Mouse (Mus musculus) neural tube, embryonic 11.5 days (tissue): Measurements from ENCODE around the gene Dnajc21. TPM values are rescaled to one million over a fixed set of nuclear protein-coding genes. Genes with fewer than 3 reads are reported as not detected.
"Not testable (repeated sequence)": the region's sequence is repeated elsewhere in the genome, so short reads cannot be mapped to it uniquely, and the experiment has no call there.

Source experiments
- ATAC-seq: fragments of 200-750 bp; cut with Nextera tagmentation; 2 replicates; pipeline ENCODE4 v1.8.0; 2017; ENCODE audit warnings: moderate number of reproducible peaks, mild to moderate bottlenecking, moderate TSS enrichment, moderate library complexity; ENCODE audit not compliant: insufficient read depth, low FRiP score, low TSS enrichment
- DNase-seq: peaks from one replicate; pipeline ENCODE4 v3.0.0-alpha.2; 2015; ENCODE audit warnings: low spot score
- H3K27ac ChIP-seq: fragments of 300-500 bp; sonication (generic); 2 replicates; pipeline ENCODE4 v1.5.1; 2014; ENCODE audit warnings: low read depth, mild to moderate bottlenecking, low read length
- H3K27me3 ChIP-seq: fragments of 300-500 bp; sonication (generic); 2 replicates; pipeline ENCODE4 v1.6.1; 2014; ENCODE audit warnings: mild to moderate bottlenecking, low read length, mixed read lengths; ENCODE audit not compliant: control insufficient read depth, insufficient read depth
- H3K36me3 ChIP-seq: fragments of 300-500 bp; sonication (generic); 2 replicates; pipeline ENCODE4 v1.6.1; 2014; ENCODE audit warnings: mild to moderate bottlenecking, low read length, moderate library complexity, mixed read lengths; ENCODE audit not compliant: control insufficient read depth, insufficient read depth
- H3K4me1 ChIP-seq: fragments of 300-500 bp; sonication (generic); 2 replicates; pipeline ENCODE4 v1.6.1; 2014; ENCODE audit warnings: low read length, mixed read lengths; ENCODE audit not compliant: control insufficient read depth, insufficient read depth
- H3K4me2 ChIP-seq: fragments of 300-500 bp; sonication (generic); 2 replicates; pipeline ENCODE4 v1.6.1; 2014; ENCODE audit warnings: low read depth, mild to moderate bottlenecking, moderate library complexity
- H3K4me3 ChIP-seq: fragments of 300-500 bp; sonication (generic); 2 replicates; pipeline ENCODE4 v1.5.1; 2014; ENCODE audit warnings: low read depth, low read length
- H3K9ac ChIP-seq: fragments of 300-500 bp; sonication (generic); 2 replicates; pipeline ENCODE4 v1.6.1; 2014; ENCODE audit warnings: mild to moderate bottlenecking, low read length
- H3K9me3 ChIP-seq: fragments of 300-500 bp; sonication (generic); 2 replicates; pipeline ENCODE4 v1.6.1; 2016; ENCODE audit warnings: low read length; ENCODE audit not compliant: control insufficient read depth
- WGBS: fragments of 180-500 bp; shearing (Covaris S2); extraction: QIAGEN DNeasy Blood & Tissue Kit; methylation state at CpG from one replicate; pipeline ENCODE4 v1.1.7; 2014; 5-methylcytosine and 5-hydroxymethylcytosine counted together
- polyA plus RNA-seq: library from polyadenylated mRNA; unstranded; fragments of >200 nt; fragmentation: Nextera tagmentation; extraction: Ambion mirVana; gene quantifications from 2 replicates; pipeline ENCODE4 v1.2.1, GENCODE M21; 2014

The Dnajc21 gene
- 16.5 and 19.5 TPM in 2 replicates for polyA plus RNA-seq

DNA sequence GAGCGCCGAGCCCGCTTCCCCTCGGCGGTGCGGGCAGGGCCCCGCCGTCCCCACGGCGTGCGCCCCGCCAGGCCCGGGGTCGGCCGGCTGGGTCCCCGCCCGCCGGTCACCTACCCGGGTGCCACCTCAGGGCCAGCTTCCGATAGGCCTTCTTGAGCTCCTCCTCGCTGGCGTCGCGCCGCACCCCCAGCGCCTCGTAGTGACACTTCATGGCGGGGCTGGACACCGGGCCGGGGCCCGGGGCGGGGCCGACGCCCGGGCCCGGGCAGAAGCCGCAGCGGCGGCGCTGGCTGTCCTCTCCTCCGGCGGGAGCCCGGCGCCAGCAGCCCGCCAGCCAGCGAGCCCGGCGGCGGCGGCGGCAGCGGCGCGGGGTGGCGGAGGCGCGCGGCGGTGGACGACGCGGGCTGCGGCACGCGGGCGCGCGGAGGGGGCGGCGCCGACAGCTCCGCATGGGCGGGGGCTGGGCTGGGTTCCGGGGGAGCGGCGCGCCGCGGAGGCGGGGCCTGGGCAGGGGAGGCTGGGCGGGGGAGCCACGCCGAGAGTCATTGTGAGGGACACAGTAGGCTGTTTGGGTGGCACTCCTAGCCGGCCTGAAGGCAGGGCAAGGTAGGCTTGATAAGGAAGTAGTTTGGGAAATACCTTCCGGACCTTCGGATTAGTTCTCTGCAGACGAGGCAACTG, at the start of gene Dnajc21:
Gene Dnajc21 (minus strand): TSS at position 366 of the 681 bp plus-strand sequence.
- DNase-seq (peak; percentile 87), ATAC-seq (peak; percentile 93)
- no peaks in the 10 kb centered on the region for H3K27me3 ChIP-seq
- WGBS: under 1% methylated on average over 32 of the region's 87 CpGs
- no peaks in the 10 kb centered on the region for H3K9me3 ChIP-seq
- H3K4me3 ChIP-seq: peak within 1 kb of the TSS; percentile 81
- peak within 1 kb of the TSS; percentile 82 for H3K4me2 ChIP-seq
- peak within 1 kb of the TSS; percentile 79 for H3K27ac ChIP-seq
- H3K9ac ChIP-seq: peak within 1 kb of the TSS; percentile 88
- peaks cover 3% of the 10 kb centered on the region for H3K36me3 ChIP-seq
- H3K4me1 ChIP-seq: peaks cover 6% of the 10 kb centered on the region; the same call in 1 of the 2 replicates

DNA sequence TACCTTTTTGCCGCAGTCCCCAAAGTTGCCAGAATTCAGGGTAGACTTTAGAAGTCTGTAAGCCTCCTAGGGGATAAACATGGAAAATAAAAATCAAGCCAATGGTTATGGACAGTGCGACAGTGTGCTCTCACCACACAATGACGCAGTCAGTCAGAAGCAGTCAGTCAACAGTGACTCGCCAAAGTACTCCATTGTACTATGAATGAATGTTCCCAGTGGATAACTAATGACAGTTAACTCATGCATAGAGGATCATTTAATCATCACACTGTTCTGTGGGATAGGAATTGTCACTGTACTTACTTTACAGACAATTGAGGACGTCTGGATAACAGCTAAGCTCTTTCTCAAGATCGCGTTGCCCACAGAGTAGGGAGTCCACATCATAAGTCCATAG, 44.9 kb upstream of the Dnajc21 start:
- no peaks in the 10 kb centered on the region for H3K27me3 ChIP-seq

DNA sequence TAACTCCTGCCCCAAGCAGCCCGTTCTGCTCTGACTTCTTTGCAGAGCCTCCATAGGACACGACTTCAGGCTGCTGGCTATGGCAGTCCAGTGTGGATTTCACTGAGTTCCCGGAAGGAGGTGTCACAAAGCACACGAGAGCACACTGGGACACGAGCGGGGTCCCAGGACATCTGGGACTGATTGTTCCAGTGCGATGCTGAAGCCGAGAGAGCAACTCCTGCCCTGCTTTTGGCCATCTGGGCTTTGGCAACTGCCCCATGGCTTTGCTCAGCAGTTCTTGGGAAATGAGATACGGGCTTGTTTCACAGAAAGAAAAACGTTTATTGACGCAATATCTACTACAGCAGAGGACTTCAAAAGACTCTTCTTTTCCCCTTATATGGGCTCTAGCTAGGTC, 35.8 kb upstream of the Dnajc21 start:
- no peak for DNase-seq
- H3K27me3 ChIP-seq: no peaks in the 10 kb centered on the region
- no peak overlapping the region for H3K4me2 ChIP-seq
- H3K9ac ChIP-seq: no peak overlapping the region
- no peak for ATAC-seq
- H3K4me3 ChIP-seq: no peak overlapping the region
- H3K4me1 ChIP-seq: 0 out of 2 replicates have a peak, but pooled peaks cover 3% of the 10 kb centered on the region
- WGBS: 64% methylated on average over 11 of the region's 11 CpGs
- no peaks in the 10 kb centered on the region for H3K36me3 ChIP-seq
- H3K27ac ChIP-seq: no peak overlapping the region
- no peaks in the 10 kb centered on the region for H3K9me3 ChIP-seq

More for the DNA sequence above, 44.9 kb upstream of the Dnajc21 start:
- no peak for DNase-seq
- H3K27ac ChIP-seq: no peak overlapping the region
- no peaks in the 10 kb centered on the region for H3K9me3 ChIP-seq
- ATAC-seq: no peak
- no peak overlapping the region for H3K4me3 ChIP-seq
- no peak overlapping the region for H3K4me2 ChIP-seq
- no peaks in the 10 kb centered on the region for H3K36me3 ChIP-seq
- 88% methylated on average over 7 of the region's 7 CpGs for WGBS
- no peak overlapping the region for H3K9ac ChIP-seq
- no peaks in the 10 kb centered on the region for H3K4me1 ChIP-seq

DNA sequence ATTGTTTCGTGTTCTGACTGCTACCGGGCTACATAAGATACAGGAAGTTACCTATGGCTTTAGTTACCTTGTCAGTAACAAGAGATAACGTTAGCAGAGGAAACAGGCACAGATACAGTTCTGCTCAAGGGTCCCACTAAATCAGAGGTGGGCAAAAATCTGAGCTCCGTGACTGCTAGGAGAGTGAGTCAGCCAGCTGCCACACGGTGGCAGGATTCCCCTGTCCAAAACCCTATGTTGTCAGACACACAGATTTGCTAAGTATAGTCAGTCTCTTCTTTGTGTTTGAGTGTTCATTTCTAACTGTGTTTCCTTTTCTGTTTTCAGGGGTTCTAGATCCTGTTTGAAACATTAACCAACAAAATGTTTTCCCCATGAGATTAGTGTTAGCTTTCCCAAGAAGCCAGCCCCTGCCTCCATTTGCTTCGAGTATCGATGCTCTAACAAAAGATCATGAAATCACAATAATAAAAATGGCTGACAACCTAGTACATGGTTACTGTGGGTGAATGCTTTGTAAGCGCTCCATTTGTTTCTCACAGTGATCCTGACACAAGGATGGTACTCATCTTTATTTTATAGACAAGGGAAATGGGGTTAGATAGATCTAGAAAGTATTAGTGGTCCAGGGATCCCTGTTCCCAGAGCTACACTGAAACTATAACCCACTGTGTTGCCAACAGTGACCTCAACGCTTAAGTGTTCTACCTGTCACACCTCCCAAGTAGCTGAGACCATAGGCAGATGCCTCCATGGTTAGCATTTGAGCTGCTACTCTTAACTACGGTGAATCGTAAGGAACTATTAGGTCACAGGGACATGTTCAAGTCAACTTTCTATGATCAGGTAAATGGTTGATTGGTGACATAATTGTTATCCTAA, 30.8 kb upstream of the Dnajc21 start:
- Histone ChIP-seq H3K36me3 (no peaks in the 10 kb centered on the region), H3K4me2 (no peak overlapping the region), H3K9me3 (no peaks in the 10 kb centered on the region), H3K27me3 (no peaks in the 10 kb centered on the region), H3K4me1 (0 out of 2 replicates have a peak, but pooled peaks cover 3% of the 10 kb centered on the region), H3K27ac (no peak overlapping the region), H3K4me3 (no peak overlapping the region), H3K9ac (no peak overlapping the region)
- WGBS: 59% methylated on average over 11 of the region's 11 CpGs
- peak; percentile 74 for DNase-seq
- ATAC-seq: peak; percentile 82

DNA sequence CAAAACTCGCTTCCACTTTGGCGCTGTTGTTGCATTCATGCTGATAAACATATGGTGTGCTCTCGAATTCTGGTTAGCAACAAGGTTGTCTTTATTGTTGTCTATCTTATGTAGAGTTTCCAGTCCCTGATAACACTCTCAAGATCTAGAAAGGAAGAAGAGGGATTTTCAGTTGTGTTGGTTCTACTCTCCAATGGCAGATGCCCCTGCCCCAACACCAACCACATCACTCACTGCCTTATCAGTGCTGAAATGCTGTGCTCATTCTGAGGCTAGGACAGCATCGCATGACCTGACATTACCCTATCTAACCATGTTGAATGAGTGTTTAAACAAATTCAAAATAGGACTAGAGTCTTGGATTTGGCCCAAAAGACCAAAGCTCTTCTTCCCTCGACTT, 29.7 kb upstream of the Dnajc21 start:
- no peak for DNase-seq
- H3K9me3 ChIP-seq: no peaks in the 10 kb centered on the region
- no peak overlapping the region for H3K27ac ChIP-seq
- H3K4me2 ChIP-seq: no peak overlapping the region
- no peak overlapping the region for H3K4me3 ChIP-seq
- no peak overlapping the region for H3K9ac ChIP-seq
- ATAC-seq: no peak
- 0 out of 2 replicates have a peak, but pooled peaks cover 3% of the 10 kb centered on the region for H3K4me1 ChIP-seq
- H3K27me3 ChIP-seq: no peaks in the 10 kb centered on the region
- 86% methylated on average over 5 of the region's 5 CpGs for WGBS
- H3K36me3 ChIP-seq: no peaks in the 10 kb centered on the region

DNA sequence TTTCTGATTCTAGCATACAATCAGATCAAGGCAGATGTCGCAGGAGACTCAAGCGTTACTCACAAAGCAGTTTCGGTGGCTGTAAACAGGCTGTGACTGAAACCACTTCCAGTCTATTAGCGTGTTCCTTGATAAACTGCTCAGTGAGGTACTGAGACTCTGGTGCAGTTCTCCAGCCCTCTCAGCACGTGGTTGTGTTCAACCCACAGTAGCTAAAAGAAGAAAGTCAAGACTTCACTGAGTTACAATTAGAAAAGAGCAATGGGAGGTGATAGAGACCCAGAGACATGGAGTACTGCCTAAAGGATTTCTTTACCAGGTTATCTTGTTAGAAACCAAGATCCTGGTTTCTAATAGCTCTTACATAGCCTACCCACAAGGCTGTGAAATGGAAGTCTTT, 29.3 kb upstream of the Dnajc21 start:
- DNase-seq: no peak
- no peak overlapping the region for H3K9ac ChIP-seq
- 83% methylated on average over 5 of the region's 5 CpGs for WGBS
- no peaks in the 10 kb centered on the region for H3K27me3 ChIP-seq
- ATAC-seq: no peak
- H3K4me3 ChIP-seq: no peak overlapping the region
- H3K4me2 ChIP-seq: no peak overlapping the region
- no peak overlapping the region for H3K27ac ChIP-seq
- H3K9me3 ChIP-seq: no peaks in the 10 kb centered on the region
- H3K36me3 ChIP-seq: no peaks in the 10 kb centered on the region
- 0 out of 2 replicates have a peak, but pooled peaks cover 3% of the 10 kb centered on the region for H3K4me1 ChIP-seq

DNA sequence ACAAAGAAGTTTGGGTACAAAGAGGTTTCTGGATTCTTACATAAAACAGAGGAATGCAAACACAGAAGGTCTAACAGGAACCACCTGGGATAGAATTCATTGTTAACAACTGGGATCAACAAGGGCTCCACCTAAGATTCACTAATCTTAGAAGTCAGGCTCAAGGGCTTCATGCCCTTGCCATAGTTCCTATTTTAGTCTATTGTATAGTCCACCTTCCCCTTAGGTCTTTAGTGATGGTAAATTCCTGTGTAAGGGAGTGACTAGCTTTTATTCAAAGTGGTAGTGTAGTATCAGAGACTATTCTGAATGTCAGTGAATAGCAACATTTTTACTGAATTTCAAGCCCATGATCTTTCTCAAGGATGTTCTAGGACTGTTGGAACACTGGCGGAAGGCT, 26.4 kb upstream of the Dnajc21 start:
- not testable (repeated sequence) for DNase-seq, H3K27me3 ChIP-seq, H3K4me3 ChIP-seq, H3K36me3 ChIP-seq, H3K4me2 ChIP-seq, H3K27ac ChIP-seq, H3K4me1 ChIP-seq, H3K9ac ChIP-seq, H3K9me3 ChIP-seq, ATAC-seq
- WGBS: 91% methylated on average over 1 of the region's 1 CpGs

DNA sequence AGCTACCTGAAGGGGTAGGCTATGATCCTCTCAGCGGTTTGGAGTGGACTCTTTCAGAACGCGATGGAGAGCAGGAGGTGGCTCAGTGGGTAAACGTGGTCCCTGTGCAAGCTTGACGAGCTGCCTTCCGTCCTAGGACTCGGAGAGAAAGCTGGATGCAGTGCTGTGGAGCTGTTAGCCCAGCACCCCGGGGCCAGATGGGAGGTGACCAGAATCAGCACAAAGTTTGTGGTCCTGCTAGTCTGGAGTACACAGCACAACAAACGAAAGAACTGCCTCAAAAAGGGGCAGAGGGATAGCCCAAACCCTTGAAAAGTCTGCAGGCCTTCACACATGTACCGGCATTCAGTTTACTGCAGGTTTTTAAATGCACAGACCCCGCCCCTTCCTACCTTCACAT, 25.6 kb upstream of the Dnajc21 start:
- Histone ChIP-seq H3K4me3 (no peak overlapping the region), H3K27me3 (no peaks in the 10 kb centered on the region), H3K4me2 (no peak overlapping the region), H3K9ac (no peak overlapping the region), H3K36me3 (0 out of 2 replicates have a peak, but pooled peaks cover 2% of the 10 kb centered on the region), H3K4me1 (no peaks in the 10 kb centered on the region), H3K27ac (no peak overlapping the region), H3K9me3 (no peaks in the 10 kb centered on the region)
- ATAC-seq (no peak), DNase-seq (no peak)
- WGBS: 93% methylated on average over 11 of the region's 11 CpGs
